Mouse (Mus musculus): Measurements from ENCODE around the gene Fam129a. TPM values are rescaled to one million over a fixed set of nuclear protein-coding genes. Genes with fewer than 3 reads are reported as not detected.

The Fam129a gene
- polyA plus RNA-seq, 1 experiment from 2014 or later: 4.4 TPM

DNA sequence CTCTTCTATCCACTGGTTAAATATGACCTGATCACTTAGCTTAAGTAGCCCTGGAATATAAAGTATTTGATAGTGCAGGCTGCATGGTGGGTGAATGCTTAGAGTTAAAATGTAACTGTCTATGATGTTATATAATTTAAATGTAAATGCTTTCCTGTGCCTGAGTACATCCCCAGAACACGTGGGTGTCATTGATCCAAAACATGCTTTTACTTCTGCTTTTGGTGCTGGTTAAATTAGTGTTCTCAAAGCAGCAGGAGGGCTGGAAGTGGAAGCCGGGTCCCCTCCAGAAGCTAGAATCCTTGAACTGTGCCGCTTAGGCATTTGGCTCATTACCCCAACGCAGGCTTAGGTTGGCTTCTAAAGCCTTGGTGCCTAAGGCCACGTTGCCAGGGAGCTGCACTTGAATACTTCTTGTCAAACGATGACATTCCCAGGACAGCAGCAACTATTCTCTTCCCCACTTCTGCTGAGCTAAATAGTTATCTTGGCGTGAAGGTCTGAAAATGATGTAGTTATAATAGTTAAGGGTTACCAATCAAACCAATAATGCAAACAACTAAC is 86.1 kb downstream of the Fam129a start:
- peaks cover 28% of the 10 kb centered on the region for H3K4me1 ChIP-seq (replicated peaks)
- no peaks in the 10 kb centered on the region for H3K36me3 ChIP-seq
- no peak overlapping the region for H3K9ac ChIP-seq
- ATAC-seq (ENCODE audit: insufficient number of reproducible peaks, low FRiP score): no peak
- no peak overlapping the region for H3K4me3 ChIP-seq
- no peaks in the 10 kb centered on the region for H3K27me3 ChIP-seq (replicated peaks)
- H3K4me2 ChIP-seq: no peak overlapping the region
- no peak overlapping the region for H3K27ac ChIP-seq (ENCODE audit: poor library complexity, severe bottlenecking)
- 71% methylated on average over 7 of the region's 7 CpGs for WGBS
- no peaks in the 10 kb centered on the region for H3K9me3 ChIP-seq (replicated peaks)

DNA sequence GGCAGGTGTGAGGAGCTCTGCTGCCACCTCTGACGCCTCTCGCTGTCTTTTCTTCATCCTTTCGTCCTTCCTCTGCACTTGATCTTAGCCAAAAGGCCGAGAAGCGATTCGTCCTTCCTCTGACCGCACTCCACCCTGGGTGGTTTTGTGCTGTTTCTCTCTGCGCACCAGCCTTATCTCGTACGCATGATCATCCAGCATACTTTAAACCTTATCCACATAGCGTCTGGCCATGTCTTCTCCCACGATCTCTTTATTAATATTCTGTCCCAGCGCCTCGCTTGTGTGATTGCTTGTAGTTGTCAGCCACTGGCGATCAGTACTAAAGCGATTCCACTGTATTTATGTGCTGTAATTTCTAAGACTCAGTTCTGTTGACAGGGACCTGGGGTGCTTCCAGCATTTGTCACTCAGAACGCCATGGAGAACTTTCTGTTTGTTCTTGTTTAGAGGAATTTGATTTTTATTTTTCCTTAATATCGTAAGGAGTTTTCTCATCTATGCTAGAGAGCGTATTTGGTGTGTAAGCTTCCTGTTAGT is 87.4 kb downstream of the Fam129a start:
- no peaks in the 10 kb centered on the region for H3K27me3 ChIP-seq (replicated peaks)
- no peak for ATAC-seq (ENCODE audit: insufficient number of reproducible peaks, low FRiP score)
- no peaks in the 10 kb centered on the region for H3K36me3 ChIP-seq
- H3K9ac ChIP-seq: no peak overlapping the region
- H3K27ac ChIP-seq (ENCODE audit: poor library complexity, severe bottlenecking): no peak overlapping the region
- H3K4me3 ChIP-seq: no peak overlapping the region
- H3K4me1 ChIP-seq (replicated peaks): peaks cover 28% of the 10 kb centered on the region
- H3K9me3 ChIP-seq (replicated peaks): no peaks in the 10 kb centered on the region
- WGBS: 77% methylated on average over 19 of the region's 19 CpGs
- H3K4me2 ChIP-seq: no peak overlapping the region

DNA sequence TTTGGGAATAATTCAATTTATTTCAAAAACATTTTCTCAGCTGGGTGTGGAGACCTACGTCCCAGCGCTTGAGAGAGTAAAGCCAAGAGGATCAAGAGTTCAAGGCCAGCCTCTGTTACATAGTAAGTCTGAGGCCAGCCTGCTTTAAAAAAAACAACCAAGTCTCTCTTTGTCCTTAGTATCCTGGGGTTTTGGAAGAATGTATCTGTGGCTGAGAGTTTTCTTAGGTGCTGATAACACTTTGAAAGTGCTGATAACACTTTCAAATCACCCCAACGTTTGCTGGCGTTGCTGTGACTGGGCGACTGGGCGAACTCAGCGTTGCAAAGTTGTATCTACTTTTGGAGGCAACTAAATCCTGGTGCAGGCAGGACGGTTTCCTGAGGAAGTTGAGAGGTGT is 88.7 kb downstream of the Fam129a start:
- ATAC-seq (ENCODE audit: insufficient number of reproducible peaks, low FRiP score): no peak
- Histone ChIP-seq H3K9me3 (replicated peaks) (no peaks in the 10 kb centered on the region), H3K4me1 (replicated peaks) (peaks cover 21% of the 10 kb centered on the region), H3K4me3 (no peak overlapping the region), H3K4me2 (no peak overlapping the region), H3K36me3 (no peaks in the 10 kb centered on the region), H3K27me3 (replicated peaks) (no peaks in the 10 kb centered on the region), H3K9ac (no peak overlapping the region), H3K27ac (ENCODE audit: poor library complexity, severe bottlenecking) (no peak overlapping the region)
- 27% methylated on average over 8 of the region's 8 CpGs for WGBS

DNA sequence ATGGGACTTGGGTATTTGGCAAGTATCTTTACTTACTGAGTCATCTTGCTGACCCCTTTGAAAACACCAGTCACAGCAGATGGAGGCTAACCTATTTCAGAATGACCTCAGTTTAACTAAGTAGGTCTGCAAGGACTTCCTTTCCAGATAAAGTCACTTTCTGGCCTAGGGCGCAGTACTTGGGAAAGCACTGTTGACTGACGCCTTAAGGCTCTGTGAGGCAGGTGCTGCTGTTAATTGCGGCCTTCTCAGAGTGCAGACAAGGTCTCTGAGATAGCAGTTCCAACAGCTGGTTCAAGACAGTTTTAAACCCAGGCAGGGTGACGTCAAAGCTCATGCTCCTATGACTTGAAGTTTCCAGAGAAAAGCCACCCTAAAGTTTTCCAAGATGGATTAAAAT is 89.3 kb downstream of the Fam129a start:
- H3K4me3 ChIP-seq: no peak overlapping the region
- no peak overlapping the region for H3K9ac ChIP-seq
- WGBS: 33% methylated on average over 4 of the region's 4 CpGs
- peaks cover 21% of the 10 kb centered on the region for H3K4me1 ChIP-seq (replicated peaks)
- ATAC-seq (ENCODE audit: insufficient number of reproducible peaks, low FRiP score): no peak
- H3K9me3 ChIP-seq (replicated peaks): no peaks in the 10 kb centered on the region
- H3K4me2 ChIP-seq: no peak overlapping the region
- H3K36me3 ChIP-seq: no peaks in the 10 kb centered on the region
- no peak overlapping the region for H3K27ac ChIP-seq (ENCODE audit: poor library complexity, severe bottlenecking)
- no peaks in the 10 kb centered on the region for H3K27me3 ChIP-seq (replicated peaks)

DNA sequence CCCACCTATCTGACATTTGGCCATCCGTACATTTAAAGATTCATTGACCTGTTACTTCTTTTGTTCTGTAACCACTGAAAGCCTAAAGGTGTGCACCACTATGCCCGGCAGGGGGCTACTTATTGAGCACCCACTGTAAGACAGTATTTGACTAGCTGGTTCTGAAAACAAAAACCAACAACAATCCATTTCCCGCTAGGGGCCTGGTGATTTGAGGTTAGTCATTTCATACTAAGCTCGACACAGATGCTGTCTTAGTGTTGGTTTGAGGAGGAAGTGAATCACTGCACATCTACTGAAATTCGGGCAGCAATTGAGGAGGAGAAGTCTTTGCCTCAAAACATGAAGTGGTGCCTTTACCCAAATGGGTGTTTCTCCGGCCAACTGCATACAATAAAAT is 89.9 kb downstream of the Fam129a start:
- 87% methylated on average over 6 of the region's 6 CpGs for WGBS
- no peak for ATAC-seq (ENCODE audit: insufficient number of reproducible peaks, low FRiP score)
- H3K9ac ChIP-seq: no peak overlapping the region

DNA sequence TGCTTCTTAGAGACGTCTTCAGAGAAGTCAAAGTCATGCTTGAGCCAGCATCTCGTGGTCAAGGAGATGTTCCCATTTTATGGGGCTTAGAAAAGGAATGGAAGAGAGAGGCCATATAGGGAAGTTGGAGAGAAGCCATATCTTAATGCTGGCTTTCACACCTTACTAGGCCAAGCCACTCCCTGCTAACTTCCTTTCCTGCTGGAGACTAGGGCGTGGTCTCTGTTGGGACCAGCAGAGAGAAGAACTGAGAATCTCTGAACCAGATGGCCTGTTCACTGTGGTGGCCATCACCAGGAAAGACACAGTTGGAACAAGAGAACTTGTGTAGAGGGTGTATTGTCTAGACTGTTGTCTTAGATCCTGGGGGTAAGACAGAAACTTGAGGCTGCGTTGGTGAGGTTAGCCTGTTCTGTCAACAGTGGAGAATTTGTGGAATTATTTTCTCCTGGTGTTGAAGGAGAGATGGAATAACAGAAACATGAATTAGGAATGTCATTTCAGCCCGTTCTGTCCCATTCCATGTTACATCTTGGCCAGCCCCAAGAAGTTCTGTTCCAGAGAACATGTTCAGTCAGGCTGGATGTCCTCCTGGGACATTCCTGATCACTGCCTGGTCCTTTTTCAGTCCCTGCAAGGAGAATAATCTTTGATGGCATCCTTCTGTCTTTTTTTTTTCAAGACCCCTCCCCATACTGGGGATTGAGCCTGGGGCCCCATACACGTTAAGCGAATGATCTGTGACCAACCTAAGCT is 90.9 kb downstream of the Fam129a start:
- H3K4me1 ChIP-seq (replicated peaks): peaks cover 21% of the 10 kb centered on the region
- H3K4me2 ChIP-seq: no peak overlapping the region
- no peaks in the 10 kb centered on the region for H3K36me3 ChIP-seq
- no peaks in the 10 kb centered on the region for H3K27me3 ChIP-seq (replicated peaks)
- H3K9ac ChIP-seq: no peak overlapping the region
- H3K9me3 ChIP-seq (replicated peaks): no peaks in the 10 kb centered on the region
- ATAC-seq (ENCODE audit: insufficient number of reproducible peaks, low FRiP score): no peak
- H3K4me3 ChIP-seq: no peak overlapping the region
- H3K27ac ChIP-seq (ENCODE audit: poor library complexity, severe bottlenecking): no peak overlapping the region
- WGBS: 86% methylated on average over 7 of the region's 7 CpGs

More for the DNA sequence above, 89.9 kb downstream of the Fam129a start:
- Histone ChIP-seq H3K4me2 (no peak overlapping the region), H3K27me3 (replicated peaks) (no peaks in the 10 kb centered on the region), H3K36me3 (no peaks in the 10 kb centered on the region), H3K4me3 (no peak overlapping the region), H3K4me1 (replicated peaks) (peaks cover 21% of the 10 kb centered on the region), H3K9me3 (replicated peaks) (no peaks in the 10 kb centered on the region), H3K27ac (ENCODE audit: poor library complexity, severe bottlenecking) (no peak overlapping the region)

DNA sequence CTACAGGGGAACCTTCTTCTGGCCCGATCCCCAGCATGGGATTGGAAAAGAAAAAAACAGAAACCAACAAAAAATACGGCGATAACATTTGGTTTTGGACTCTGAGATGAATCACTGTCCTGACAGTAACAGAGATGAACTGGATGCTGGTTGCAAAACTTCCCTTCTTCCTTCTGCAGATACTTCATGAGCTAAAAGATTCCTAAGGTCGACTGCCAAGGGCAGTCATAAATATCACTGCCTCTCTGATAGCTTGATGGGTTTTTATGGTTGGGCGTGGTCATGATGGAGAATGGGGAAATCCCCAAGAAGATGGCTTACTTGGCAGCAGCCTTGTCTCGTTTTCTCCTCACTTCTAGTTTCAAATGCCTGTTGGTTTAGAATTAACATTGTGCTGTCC is 92.0 kb downstream of the Fam129a start:
- Histone ChIP-seq H3K4me1 (replicated peaks) (peaks cover 24% of the 10 kb centered on the region), H3K27me3 (replicated peaks) (no peaks in the 10 kb centered on the region), H3K9ac (no peak overlapping the region), H3K9me3 (replicated peaks) (no peaks in the 10 kb centered on the region), H3K36me3 (no peaks in the 10 kb centered on the region), H3K4me3 (no peak overlapping the region), H3K4me2 (no peak overlapping the region), H3K27ac (ENCODE audit: poor library complexity, severe bottlenecking) (no peak overlapping the region)
- ATAC-seq (ENCODE audit: insufficient number of reproducible peaks, low FRiP score): no peak
- WGBS: 77% methylated on average over 6 of the region's 6 CpGs

DNA sequence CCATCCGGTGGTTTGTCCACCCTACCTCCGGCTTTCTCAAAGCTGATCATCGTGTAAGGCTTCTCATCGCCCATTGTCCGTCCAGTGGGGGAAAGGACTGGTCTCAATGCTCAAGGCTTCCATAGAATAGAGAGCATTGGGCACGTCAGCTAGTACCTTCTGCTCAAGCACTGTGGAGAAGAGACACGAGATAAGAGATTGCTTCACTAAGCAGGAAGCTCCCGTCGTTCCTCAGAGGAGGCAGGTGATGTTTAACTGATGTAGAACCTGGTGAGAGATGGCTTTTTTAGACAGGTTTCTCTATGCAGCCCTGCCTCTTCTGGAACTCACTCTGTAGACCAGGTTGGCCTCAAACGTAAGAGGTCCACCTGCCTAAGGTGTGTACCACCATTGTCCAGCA is 93.4 kb downstream of the Fam129a start:
- no peaks in the 10 kb centered on the region for H3K36me3 ChIP-seq
- no peaks in the 10 kb centered on the region for H3K27me3 ChIP-seq (replicated peaks)
- no peaks in the 10 kb centered on the region for H3K9me3 ChIP-seq (replicated peaks)
- ATAC-seq (ENCODE audit: insufficient number of reproducible peaks, low FRiP score): no peak
- H3K27ac ChIP-seq (ENCODE audit: poor library complexity, severe bottlenecking): no peak overlapping the region
- no peak overlapping the region for H3K9ac ChIP-seq
- no peak overlapping the region for H3K4me2 ChIP-seq
- H3K4me3 ChIP-seq: no peak overlapping the region
- H3K4me1 ChIP-seq (replicated peaks): peaks cover 24% of the 10 kb centered on the region
- WGBS: 71% methylated on average over 10 of the region's 10 CpGs

DNA sequence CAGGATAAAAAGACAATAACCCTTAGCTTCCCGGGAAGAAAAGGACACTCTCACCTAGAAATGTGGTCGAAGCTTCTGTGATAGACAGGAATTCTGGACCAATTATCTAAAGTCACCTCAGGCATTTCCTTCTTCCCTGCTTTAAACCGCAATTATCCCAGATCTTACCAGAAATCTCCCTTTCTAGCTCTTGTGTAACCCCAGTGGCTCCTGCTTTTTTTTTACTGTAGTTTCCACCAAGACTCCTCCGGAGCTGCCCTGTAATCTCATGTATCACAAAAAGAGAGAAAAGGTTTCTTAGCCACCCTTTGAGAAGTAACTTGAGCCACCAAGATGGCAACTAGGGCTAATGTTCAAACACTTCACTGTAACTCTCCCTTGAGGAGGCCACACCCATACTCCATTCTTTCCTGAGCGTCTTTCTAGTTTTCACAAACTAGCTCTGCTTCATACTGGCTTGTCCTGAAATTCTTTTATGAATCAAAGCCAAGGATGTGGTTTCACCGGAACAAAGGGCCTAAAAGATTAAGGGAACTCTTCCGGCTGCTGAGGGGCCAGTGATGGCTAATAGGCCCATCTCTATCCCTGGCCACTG is 93.9 kb downstream of the Fam129a start:
- ATAC-seq (ENCODE audit: insufficient number of reproducible peaks, low FRiP score): no peak
- Histone ChIP-seq H3K4me2 (no peak overlapping the region), H3K9me3 (replicated peaks) (no peaks in the 10 kb centered on the region), H3K4me3 (no peak overlapping the region), H3K27me3 (replicated peaks) (no peaks in the 10 kb centered on the region), H3K27ac (ENCODE audit: poor library complexity, severe bottlenecking) (no peak overlapping the region), H3K9ac (no peak overlapping the region), H3K4me1 (replicated peaks) (peaks cover 19% of the 10 kb centered on the region), H3K36me3 (no peaks in the 10 kb centered on the region)
- 72% methylated on average over 7 of the region's 7 CpGs for WGBS

DNA sequence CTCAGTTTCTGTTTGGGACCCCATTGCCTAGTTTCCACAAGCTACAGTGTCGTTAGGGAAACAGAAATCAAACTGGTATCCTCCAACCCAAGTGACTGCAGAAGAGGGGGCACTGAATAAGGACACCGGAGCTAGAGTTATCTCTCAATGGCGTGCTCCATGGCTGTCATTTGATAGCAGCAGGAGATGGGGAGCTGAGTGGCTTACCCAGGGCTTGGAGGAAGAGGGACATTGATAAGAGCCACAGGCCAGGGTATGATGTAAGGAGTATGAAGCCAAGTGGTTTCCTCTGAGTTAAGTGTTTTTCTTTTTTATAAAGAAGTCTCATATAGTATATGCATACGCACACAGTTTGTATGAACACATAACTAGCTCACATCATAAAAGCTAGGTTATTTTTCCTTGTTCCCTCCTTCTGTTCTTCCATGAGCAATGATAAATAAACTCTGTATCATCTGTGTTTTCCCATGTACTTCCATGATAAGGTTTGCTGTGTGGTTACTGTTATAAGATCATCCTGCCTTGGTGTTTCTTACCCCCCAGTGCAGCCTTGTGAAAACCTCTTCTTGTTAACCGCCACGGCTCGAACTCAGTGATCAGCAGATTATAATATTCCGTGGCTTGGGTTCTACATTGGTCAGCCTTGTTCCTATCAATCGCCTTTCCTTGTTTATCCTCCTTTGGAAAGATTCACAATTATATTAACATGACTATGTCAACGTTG is 96.5 kb downstream of the Fam129a start:
- no peak for ATAC-seq (ENCODE audit: insufficient number of reproducible peaks, low FRiP score)

DNA sequence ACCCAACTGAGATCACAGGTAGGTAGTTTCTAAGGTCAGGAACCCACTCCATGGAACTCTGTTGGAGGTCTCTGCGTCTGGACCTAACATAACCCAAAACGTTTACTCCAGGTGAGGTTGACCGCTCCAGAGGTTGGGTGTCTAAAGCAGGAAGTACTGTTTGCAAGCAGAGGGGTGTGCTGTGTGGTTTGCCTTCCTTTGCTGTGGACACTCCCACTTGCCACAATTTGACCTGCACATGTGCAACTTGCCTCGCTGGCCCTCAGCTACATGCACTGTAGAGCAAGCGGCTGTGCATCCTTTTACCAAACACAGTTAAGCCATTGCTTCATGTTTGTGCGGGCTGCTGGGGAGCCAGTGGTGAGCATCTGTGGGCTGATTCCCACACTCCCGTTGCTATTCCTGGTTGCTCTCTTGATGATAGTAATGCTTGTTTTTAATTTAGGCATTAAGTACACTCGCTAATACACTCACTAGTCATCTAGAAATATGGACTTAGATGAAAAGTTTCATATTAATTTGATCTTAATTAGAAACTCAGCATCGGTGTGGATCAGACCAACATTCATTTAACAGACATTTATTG is 99.1 kb downstream of the Fam129a start:
- H3K36me3 ChIP-seq: no peaks in the 10 kb centered on the region
- no peak overlapping the region for H3K27ac ChIP-seq (ENCODE audit: poor library complexity, severe bottlenecking)
- 80% methylated on average over 9 of the region's 9 CpGs for WGBS
- no peak overlapping the region for H3K9ac ChIP-seq
- no peak for ATAC-seq (ENCODE audit: insufficient number of reproducible peaks, low FRiP score)
- no peaks in the 10 kb centered on the region for H3K9me3 ChIP-seq (replicated peaks)
- no peaks in the 10 kb centered on the region for H3K27me3 ChIP-seq (replicated peaks)
- no peak overlapping the region for H3K4me2 ChIP-seq
- no peak overlapping the region for H3K4me3 ChIP-seq
- peaks cover 11% of the 10 kb centered on the region for H3K4me1 ChIP-seq (replicated peaks)

More for the DNA sequence above, 96.5 kb downstream of the Fam129a start:
- WGBS: 58% methylated on average over 10 of the region's 10 CpGs
- no peaks in the 10 kb centered on the region for H3K36me3 ChIP-seq
- H3K9me3 ChIP-seq (replicated peaks): no peaks in the 10 kb centered on the region
- no peak overlapping the region for H3K4me3 ChIP-seq
- H3K27ac ChIP-seq (ENCODE audit: poor library complexity, severe bottlenecking): no peak overlapping the region
- H3K4me1 ChIP-seq (replicated peaks): peaks cover 11% of the 10 kb centered on the region
- no peaks in the 10 kb centered on the region for H3K27me3 ChIP-seq (replicated peaks)
- no peak overlapping the region for H3K4me2 ChIP-seq
- H3K9ac ChIP-seq: no peak overlapping the region

Data from heart, embryonic 12.5 days (tissue).